Mouse (Mus musculus): ENCODE results near the gene Serpine1. TPM values are rescaled to one million over a fixed set of nuclear protein-coding genes. Genes with fewer than 3 reads are reported as not detected.
"Not testable (repeated sequence)": the region's sequence is repeated elsewhere in the genome, so short reads cannot be mapped to it uniquely, and the experiment has no call there.

The Serpine1 gene
- polyA plus RNA-seq (2014; fragmentation: Nextera tagmentation; extraction: Ambion mirVana): 0.26 and 0.28 TPM in 2 replicates

DNA sequence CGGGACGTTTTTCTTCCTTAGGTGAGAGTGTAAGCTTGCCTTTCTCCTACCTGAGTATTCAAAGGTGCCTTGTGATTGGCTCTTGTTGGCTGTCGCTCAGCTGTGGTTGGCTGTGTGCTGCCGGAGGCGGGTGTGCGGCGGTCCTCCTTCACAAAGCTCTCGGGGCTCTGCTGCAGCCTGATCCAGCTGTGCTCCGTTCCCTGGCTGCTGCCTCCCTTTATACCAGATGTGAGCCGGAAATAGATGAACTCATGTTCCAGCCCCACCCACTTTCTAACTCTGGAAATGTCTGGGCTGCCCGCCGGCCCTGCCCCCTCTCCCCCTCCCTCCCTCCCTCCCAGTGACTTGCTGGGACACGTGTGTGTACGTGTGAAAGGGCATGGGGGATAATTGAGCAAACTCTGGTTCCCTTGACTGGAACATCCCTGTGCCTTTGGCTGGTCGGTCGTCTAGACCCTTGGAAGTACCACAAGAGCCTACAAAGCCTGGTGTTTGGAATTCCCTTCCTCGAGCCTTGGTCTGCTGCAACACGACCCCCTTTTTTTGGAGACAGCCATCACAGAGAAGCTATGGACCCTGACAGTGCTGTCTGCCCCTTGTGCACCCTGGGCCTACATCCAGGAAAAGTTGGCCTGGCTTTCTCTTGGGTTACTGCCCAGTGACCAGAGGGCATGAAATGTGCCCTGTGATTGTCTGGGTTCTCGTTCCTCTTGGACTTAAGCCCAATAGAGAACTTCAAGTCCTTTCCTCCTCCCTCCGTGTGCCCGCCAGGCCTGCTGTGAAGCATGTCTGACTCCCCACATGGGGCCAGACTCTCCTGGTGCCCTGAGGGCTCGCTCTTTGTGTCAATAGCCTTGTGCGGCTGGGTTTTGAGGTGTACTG, at the start of gene Serpine1:
Gene Serpine1 (minus strand): TSS at position 190 of the 882 bp plus-strand sequence.
- Histone ChIP-seq H3K9me3 (ENCODE audit: control insufficient read depth, low read length) (no peaks in the 10 kb centered on the region), H3K4me1 (ENCODE audit: control insufficient read depth, insufficient read depth, low read length) (no peaks in the 10 kb centered on the region), H3K9ac (replicated peaks; ENCODE audit: low read length) (peak within 1 kb of the TSS; percentile 28), H3K36me3 (ENCODE audit: control insufficient read depth, insufficient read depth, low read length) (no peaks in the 10 kb centered on the region), H3K27ac (replicated peaks; ENCODE audit: low read depth, low read length) (0 out of 2 replicates have a peak within 1 kb of the TSS, but pooled peaks have one; percentile 20), H3K4me2 (ENCODE audit: low read length) (peak within 1 kb of the TSS; percentile 50), H3K27me3 (ENCODE audit: control insufficient read depth, insufficient read depth, low read length) (no peaks in the 10 kb centered on the region), H3K4me3 (replicated peaks; ENCODE audit: low read depth, low read length) (peak within 1 kb of the TSS; percentile 19)
- ATAC-seq (ENCODE audit: low FRiP score, low TSS enrichment) (peak; percentile 78), DNase-seq (peak; percentile 83)
- WGBS: 20% methylated on average over 23 of the region's 23 CpGs

DNA sequence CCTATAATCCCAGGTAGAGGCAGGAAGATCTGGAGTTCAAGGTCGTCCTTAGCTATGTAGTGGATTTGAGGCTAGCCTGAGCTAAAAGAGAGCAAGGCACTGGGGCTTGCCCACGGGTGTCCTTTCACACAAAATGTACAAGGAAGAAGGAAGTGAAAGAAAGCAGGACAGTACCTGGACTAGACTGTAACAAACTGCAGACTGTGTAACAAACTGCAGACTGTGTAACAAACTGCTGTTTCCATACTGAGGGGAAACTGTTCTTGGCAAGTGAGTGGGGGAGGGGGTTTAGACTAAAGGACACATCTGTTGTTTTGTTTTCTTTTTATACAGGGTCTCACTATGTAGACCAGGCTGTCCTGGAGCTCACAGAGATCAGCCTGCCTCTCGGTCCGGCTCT, 49.2 kb upstream of the Serpine1 start:
- no peak for DNase-seq
- WGBS: 78% methylated on average over 4 of the region's 4 CpGs
- H3K27ac ChIP-seq (replicated peaks; ENCODE audit: low read depth, low read length): no peak overlapping the region
- H3K9ac ChIP-seq (replicated peaks; ENCODE audit: low read length): no peak overlapping the region
- H3K9me3 ChIP-seq (ENCODE audit: control insufficient read depth, low read length): no peaks in the 10 kb centered on the region
- no peaks in the 10 kb centered on the region for H3K27me3 ChIP-seq (ENCODE audit: control insufficient read depth, insufficient read depth, low read length)
- ATAC-seq (ENCODE audit: low FRiP score, low TSS enrichment): no peak
- peaks cover 11% of the 10 kb centered on the region for H3K4me1 ChIP-seq (ENCODE audit: control insufficient read depth, insufficient read depth, low read length)
- no peak overlapping the region for H3K4me3 ChIP-seq (replicated peaks; ENCODE audit: low read depth, low read length)
- H3K4me2 ChIP-seq (ENCODE audit: low read length): no peak overlapping the region
- no peaks in the 10 kb centered on the region for H3K36me3 ChIP-seq (ENCODE audit: control insufficient read depth, insufficient read depth, low read length)

DNA sequence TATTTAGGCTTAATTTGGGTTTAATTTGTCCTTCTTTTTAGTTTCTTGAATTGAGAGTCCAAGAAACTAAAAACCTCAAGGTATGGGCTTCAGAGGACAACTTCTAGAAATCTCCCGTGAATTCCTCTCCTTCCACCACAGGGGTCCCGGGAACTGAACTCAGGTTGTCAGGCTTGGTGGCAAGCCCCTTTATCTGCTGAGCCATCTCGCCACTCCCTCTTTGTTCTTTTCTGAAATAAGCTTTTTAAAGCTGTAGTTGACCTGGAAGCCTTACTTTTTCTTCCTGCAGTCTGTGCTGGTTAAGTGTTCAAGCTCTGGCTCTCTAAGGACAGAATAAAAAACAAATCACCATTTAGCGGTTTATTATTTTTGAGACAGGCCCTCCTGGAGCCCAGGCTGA, 46.8 kb upstream of the Serpine1 start:
- no peaks in the 10 kb centered on the region for H3K27me3 ChIP-seq (ENCODE audit: control insufficient read depth, insufficient read depth, low read length)
- H3K9me3 ChIP-seq (ENCODE audit: control insufficient read depth, low read length): no peaks in the 10 kb centered on the region
- no peak overlapping the region for H3K4me3 ChIP-seq (replicated peaks; ENCODE audit: low read depth, low read length)
- no peak for ATAC-seq (ENCODE audit: low FRiP score, low TSS enrichment)
- peaks cover 18% of the 10 kb centered on the region for H3K4me1 ChIP-seq (ENCODE audit: control insufficient read depth, insufficient read depth, low read length)
- DNase-seq: no peak
- H3K27ac ChIP-seq (replicated peaks; ENCODE audit: low read depth, low read length): no peak overlapping the region
- H3K4me2 ChIP-seq (ENCODE audit: low read length): no peak overlapping the region
- 62% methylated on average over 4 of the region's 4 CpGs for WGBS
- no peaks in the 10 kb centered on the region for H3K36me3 ChIP-seq (ENCODE audit: control insufficient read depth, insufficient read depth, low read length)
- no peak overlapping the region for H3K9ac ChIP-seq (replicated peaks; ENCODE audit: low read length)

DNA sequence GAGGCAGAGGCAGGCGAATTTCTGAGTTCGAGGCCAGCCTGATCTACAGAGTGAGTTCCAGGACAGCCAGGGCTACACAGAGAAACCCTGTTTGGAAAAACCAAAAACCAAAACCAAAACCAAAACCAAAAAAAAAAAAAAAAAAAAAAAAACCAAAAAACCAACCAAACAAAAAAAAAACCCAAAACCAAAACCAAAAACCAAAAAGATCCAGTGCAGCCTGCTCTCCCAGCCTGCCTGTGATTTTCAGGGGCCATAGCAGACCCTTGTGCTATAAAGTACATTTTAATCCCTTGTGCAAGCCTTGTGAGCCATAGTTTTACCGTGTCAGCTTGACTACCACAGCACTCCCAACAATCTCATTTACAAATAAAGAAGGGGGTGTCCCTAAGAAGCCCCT, 45.9 kb upstream of the Serpine1 start:
- peaks cover 15% of the 10 kb centered on the region for H3K4me1 ChIP-seq (ENCODE audit: control insufficient read depth, insufficient read depth, low read length)
- not testable (repeated sequence) for H3K9ac ChIP-seq (replicated peaks; ENCODE audit: low read length); DNase-seq; H3K9me3 ChIP-seq (ENCODE audit: control insufficient read depth, low read length); H3K27ac ChIP-seq (replicated peaks; ENCODE audit: low read depth, low read length); H3K36me3 ChIP-seq (ENCODE audit: control insufficient read depth, insufficient read depth, low read length); H3K4me3 ChIP-seq (replicated peaks; ENCODE audit: low read depth, low read length); ATAC-seq (ENCODE audit: low FRiP score, low TSS enrichment); H3K27me3 ChIP-seq (ENCODE audit: control insufficient read depth, insufficient read depth, low read length); H3K4me2 ChIP-seq (ENCODE audit: low read length)
- 85% methylated on average over 3 of the region's 3 CpGs for WGBS

DNA sequence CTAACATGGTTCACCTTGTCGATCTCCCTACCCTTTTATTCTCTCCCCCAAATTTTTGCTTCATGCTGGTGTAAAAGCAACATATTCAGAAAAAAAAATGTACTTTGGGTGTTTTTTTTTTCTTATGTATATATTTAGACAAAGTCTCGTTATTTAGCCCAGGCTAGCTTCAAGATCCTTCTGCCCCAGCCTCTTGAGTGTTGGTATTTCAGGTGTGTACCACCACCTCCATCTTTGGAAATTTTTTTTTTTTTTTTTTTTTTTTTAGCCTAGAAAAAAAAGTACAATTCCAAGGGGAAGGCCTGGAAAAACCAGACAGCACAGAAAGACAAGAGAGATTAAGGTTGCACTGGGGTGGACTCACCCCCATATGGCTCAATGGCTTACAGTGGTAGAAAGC, 44.9 kb upstream of the Serpine1 start:
- ATAC-seq (ENCODE audit: low FRiP score, low TSS enrichment): no peak
- Histone ChIP-seq H3K27ac (replicated peaks; ENCODE audit: low read depth, low read length) (no peak overlapping the region), H3K4me1 (ENCODE audit: control insufficient read depth, insufficient read depth, low read length) (peaks cover 9% of the 10 kb centered on the region; the same call in 1 of the 2 replicates), H3K9me3 (ENCODE audit: control insufficient read depth, low read length) (no peaks in the 10 kb centered on the region), H3K36me3 (ENCODE audit: control insufficient read depth, insufficient read depth, low read length) (no peaks in the 10 kb centered on the region), H3K27me3 (ENCODE audit: control insufficient read depth, insufficient read depth, low read length) (no peaks in the 10 kb centered on the region), H3K4me3 (replicated peaks; ENCODE audit: low read depth, low read length) (no peak overlapping the region), H3K9ac (replicated peaks; ENCODE audit: low read length) (no peak overlapping the region), H3K4me2 (ENCODE audit: low read length) (no peak overlapping the region)
- DNase-seq: no peak
- WGBS: 91% methylated on average over 2 of the region's 2 CpGs

DNA sequence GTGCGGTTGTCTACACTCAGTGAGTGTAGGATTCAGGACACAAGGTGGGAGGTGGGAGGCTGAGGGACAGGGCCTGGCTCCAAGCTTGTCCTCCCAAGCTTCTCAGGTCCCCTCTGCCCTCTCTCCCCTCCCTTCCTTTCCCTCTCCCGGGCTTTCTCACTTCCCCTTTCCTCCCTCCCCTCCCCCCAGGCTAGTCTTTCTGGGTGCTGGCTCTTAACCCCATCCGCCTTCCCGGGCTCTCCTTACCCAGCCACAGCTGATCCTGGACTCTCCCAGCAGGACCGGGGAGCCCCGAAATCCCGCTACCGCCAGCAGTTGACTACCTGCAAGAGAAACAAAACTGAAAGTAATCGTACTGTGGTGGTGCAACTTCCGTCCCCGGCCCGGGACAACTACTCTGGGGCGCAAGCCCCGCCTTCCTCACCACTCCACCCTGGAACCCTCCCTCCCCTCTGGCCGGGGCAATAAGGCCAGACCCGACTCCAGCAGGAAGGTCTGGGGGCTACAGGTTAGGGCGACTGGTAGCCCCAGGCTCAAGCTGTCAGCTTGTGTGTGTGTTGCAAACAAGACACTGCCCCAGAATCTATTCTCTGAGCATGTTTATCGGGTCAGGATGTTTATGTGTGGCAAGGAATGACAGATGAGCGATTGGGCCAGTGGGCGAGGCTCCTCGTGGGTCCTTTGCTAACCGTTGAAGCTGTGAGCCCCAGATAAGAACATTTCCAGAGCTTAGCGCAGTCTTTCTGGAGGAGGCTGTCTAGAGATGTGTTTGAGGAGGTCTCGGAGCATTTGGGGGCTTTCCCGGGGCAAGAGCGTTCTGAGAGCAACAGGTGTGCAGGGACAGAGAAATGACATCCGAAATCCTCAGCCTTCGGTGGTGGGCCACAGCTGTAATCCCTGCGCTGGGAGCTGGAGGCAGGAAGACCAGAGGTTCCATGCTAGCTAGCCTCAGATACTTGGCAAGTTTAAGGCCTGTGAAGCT, 44.1 kb upstream of the Serpine1 start, which contains the start of gene Trim56:
Gene Trim56 (minus strand): TSS at position 344 of the 982 bp plus-strand sequence.
- Histone ChIP-seq H3K4me3 (replicated peaks; ENCODE audit: low read depth, low read length) (peak within 1 kb of the TSS; percentile 33), H3K9me3 (ENCODE audit: control insufficient read depth, low read length) (no peaks in the 10 kb centered on the region), H3K4me2 (ENCODE audit: low read length) (peak within 1 kb of the TSS; percentile 51), H3K9ac (replicated peaks; ENCODE audit: low read length) (peak within 1 kb of the TSS; percentile 50), H3K27me3 (ENCODE audit: control insufficient read depth, insufficient read depth, low read length) (no peaks in the 10 kb centered on the region), H3K36me3 (ENCODE audit: control insufficient read depth, insufficient read depth, low read length) (no peaks in the 10 kb centered on the region), H3K27ac (replicated peaks; ENCODE audit: low read depth, low read length) (no peak within 1 kb of the TSS), H3K4me1 (ENCODE audit: control insufficient read depth, insufficient read depth, low read length) (peaks cover 9% of the 10 kb centered on the region; the same call in 1 of the 2 replicates)
- DNase-seq (peak; percentile 31), ATAC-seq (ENCODE audit: low FRiP score, low TSS enrichment) (no peak)
- WGBS: 12% methylated on average over 29 of the region's 29 CpGs

DNA sequence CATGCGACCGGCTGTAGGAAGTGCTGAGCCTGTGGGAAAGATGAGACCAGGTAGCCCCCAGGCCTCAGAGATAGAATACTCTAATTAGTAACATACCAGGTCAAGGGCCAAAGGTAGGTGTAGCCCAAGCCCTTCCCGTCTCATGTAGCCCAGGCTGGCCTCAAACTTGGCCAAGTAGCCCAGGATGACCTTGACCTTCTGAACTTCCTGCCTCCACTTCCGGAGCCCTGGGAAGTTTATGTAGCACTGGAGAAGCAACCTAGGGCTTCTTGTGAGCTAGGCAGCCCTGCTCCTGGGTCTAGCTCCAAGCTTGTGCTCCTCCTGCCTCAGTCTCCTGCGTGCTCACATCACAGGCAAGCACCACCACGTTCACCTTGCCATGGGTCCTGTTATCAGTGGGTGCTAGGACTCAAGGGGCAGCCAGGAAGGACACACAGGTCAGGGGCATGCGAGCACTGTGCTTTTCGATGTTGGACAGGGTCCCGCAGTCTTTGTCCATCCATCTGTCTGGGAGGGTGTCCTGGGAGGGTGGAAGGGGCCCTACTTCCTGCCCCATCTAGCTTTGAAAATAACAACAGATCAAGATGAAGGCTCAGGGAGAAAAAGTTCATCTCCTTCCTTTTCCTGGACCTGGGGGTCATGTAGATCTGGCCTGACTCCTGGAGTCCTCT, 43.0 kb upstream of the Serpine1 start:
- H3K36me3 ChIP-seq (ENCODE audit: control insufficient read depth, insufficient read depth, low read length): no peaks in the 10 kb centered on the region
- DNase-seq (no peak), ATAC-seq (ENCODE audit: low FRiP score, low TSS enrichment) (no peak)
- peak overlapping the region; percentile 51; the same call in 1 of the 2 replicates for H3K4me2 ChIP-seq (ENCODE audit: low read length)
- no peaks in the 10 kb centered on the region for H3K9me3 ChIP-seq (ENCODE audit: control insufficient read depth, low read length)
- H3K9ac ChIP-seq (replicated peaks; ENCODE audit: low read length): no peak overlapping the region
- H3K27me3 ChIP-seq (ENCODE audit: control insufficient read depth, insufficient read depth, low read length): no peaks in the 10 kb centered on the region
- H3K4me3 ChIP-seq (replicated peaks; ENCODE audit: low read depth, low read length): no peak overlapping the region
- no peak overlapping the region for H3K27ac ChIP-seq (replicated peaks; ENCODE audit: low read depth, low read length)
- 91% methylated on average over 9 of the region's 9 CpGs for WGBS
- H3K4me1 ChIP-seq (ENCODE audit: control insufficient read depth, insufficient read depth, low read length): peaks cover 9% of the 10 kb centered on the region; the same call in 1 of the 2 replicates
